ENCODE assay signal across 7 mouse cellular contexts in the genomic region with DNA sequence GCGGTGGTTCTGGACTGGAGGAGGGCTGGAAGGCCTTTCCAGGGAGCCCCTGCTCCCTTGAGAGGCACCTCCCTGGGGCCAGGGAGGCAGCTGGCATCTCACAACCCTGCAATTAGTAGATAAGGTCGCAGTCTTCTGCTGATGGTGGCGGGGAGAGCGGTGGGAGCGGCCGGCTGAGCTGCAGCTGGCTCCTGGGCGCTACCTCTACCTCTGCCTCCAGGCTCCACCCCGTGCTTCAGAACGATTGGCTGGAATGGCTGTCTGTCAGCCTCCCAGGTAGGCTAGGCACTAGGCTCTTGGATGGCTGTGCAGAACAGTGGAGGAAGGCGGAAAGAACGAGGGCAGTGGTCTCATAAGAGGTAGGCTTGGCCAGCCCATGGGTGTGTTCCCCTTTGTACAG. TPM values are rescaled to one million over a fixed set of nuclear protein-coding genes. Genes with fewer than 3 reads are reported as not detected.
A peak's percentile ranks its signal among the peaks of the same experiment; 100 is the strongest.
DNase-seq lines count a peak whose midpoint lies in the region; ATAC-seq lines count a peak whose summit lies in the region.

No protein-coding gene starts in this region.

- DNase-seq in MN1 (ENCODE audit: low spot score): peak; percentile 76
- peak; percentile 90 for DNase-seq in c-Kit-positive CD71-positive TER-119-positive erythroid progenitor cells, embryonic 14.5 days (ENCODE audit: low spot score)
- DNase-seq in kidney, postnatal 10 days: peak; percentile 70
- DNase-seq in gastrocnemius, postnatal 10 days: no peak
- DNase-seq in thymus, postnatal 36 days: no peak
- no peak for DNase-seq in left cerebral cortex, postnatal 36 days (ENCODE audit: low spot score in 2 of 2)

- intact Hi-C loops in left cerebral cortex, postnatal 36 days (cut with DNase I): no loop called here

- peak; percentile 49 for ATAC-seq in megakaryocyte, adult 5-6 weeks (ENCODE audit: poor library complexity, severe bottlenecking)

RNA-seq across cellular contexts. Expression of gene Ccdc102a, which starts 18.6 kb away (rescaled TPM):
- total RNA-seq in megakaryocyte, adult 5-6 weeks (2015): 1.8 and 3.3 TPM in 2 replicates
- total RNA-seq in megakaryocyte, adult 5-6 weeks (2017): 9.1 and 10.7 TPM in 2 replicates
- total RNA-seq in gastrocnemius, postnatal 10 days (2021): 10 to 100 TPM; 10.3 to 15.1 TPM
- 1 to 10 TPM; 1.8 to 1.9 TPM for total RNA-seq in left cerebral cortex, postnatal 36 days (2021)

RNA-seq across cellular contexts. Expression of gene Dok4, which starts 23.1 kb away (rescaled TPM):
- total RNA-seq in megakaryocyte, adult 5-6 weeks (2015): 0.75 TPM in 1 of 2 replicates, not detected in the other
- total RNA-seq in megakaryocyte, adult 5-6 weeks (2017): 0.69 and 0.92 TPM in 2 replicates
- 10 to 100 TPM; 11.4 TPM for total RNA-seq in gastrocnemius, postnatal 10 days (2021)
- 10 to 100 TPM; 20.0 to 22.3 TPM for total RNA-seq in left cerebral cortex, postnatal 36 days (2021)

RNA-seq across cellular contexts. Expression of gene Adgrg5, which starts 24.2 kb away (rescaled TPM):
- total RNA-seq in megakaryocyte, adult 5-6 weeks (2015): 0.58 and 2.4 TPM in 2 replicates
- total RNA-seq in megakaryocyte, adult 5-6 weeks (2017): 0.45 and 1.2 TPM in 2 replicates
- under 1 TPM; 0.07 to 0.09 TPM for total RNA-seq in gastrocnemius, postnatal 10 days (2021)
- not detected for total RNA-seq in left cerebral cortex, postnatal 36 days (2021)

RNA-seq across cellular contexts. Expression of gene Polr2c, which starts 42.0 kb away (rescaled TPM):
- total RNA-seq in megakaryocyte, adult 5-6 weeks (2015): 44.1 and 46.4 TPM in 2 replicates
- 40.3 and 43.5 TPM in 2 replicates for total RNA-seq in megakaryocyte, adult 5-6 weeks (2017)
- total RNA-seq in gastrocnemius, postnatal 10 days (2021): 10 to 100 TPM; 37.6 to 43.6 TPM
- 10 to 100 TPM; 67.1 to 72.7 TPM for total RNA-seq in left cerebral cortex, postnatal 36 days (2021)

Comparison
In these comparisons a context has a peak if more than half of its experiments do, and no peak if none do; other contexts are left out.
1. DNase-seq: peak in MN1 (single experiment), c-Kit-positive CD71-positive TER-119-positive erythroid progenitor cells, embryonic 14.5 days (single experiment) and kidney, postnatal 10 days (single experiment); none in gastrocnemius, postnatal 10 days (single experiment), thymus, postnatal 36 days (0 of 2) and left cerebral cortex, postnatal 36 days (0 of 2).
2. RNA of gene Dok4, which starts 23.1 kb away (total RNA-seq): 20.0 to 22.3 TPM in left cerebral cortex, postnatal 36 days and 11.4 TPM in gastrocnemius, postnatal 10 days; 0.69 to 0.92 TPM in megakaryocyte, adult 5-6 weeks; every median in the first group is over 4 times any median in the second.